Mouse (Mus musculus) myocyte (in vitro differentiated cells): ENCODE results near the gene Tpcn1. TPM values are rescaled to one million over a fixed set of nuclear protein-coding genes. Genes with fewer than 3 reads are reported as not detected.

Experiments used
- H3K27me3 ChIP-seq: one replicate; pipeline ENCODE4 v1.6.1; 2011; ENCODE audit not compliant: control insufficient read depth, insufficient read depth, insufficient read length
- H3K36me3 ChIP-seq: one replicate; pipeline ENCODE4 v1.6.1; 2011; ENCODE audit not compliant: control insufficient read depth, insufficient read depth
- H3K4me2 ChIP-seq: one replicate; pipeline ENCODE4 v1.6.1; 2011; ENCODE audit warnings: low read depth, control low read depth
- H3K4me3 ChIP-seq: one replicate; pipeline ENCODE4 v1.5.1; 2011; ENCODE audit warnings: mild to moderate bottlenecking, control low read depth, moderate library complexity
- H3K79me2 ChIP-seq: one replicate; pipeline ENCODE4 v1.6.1; 2011; ENCODE audit not compliant: control insufficient read depth, insufficient read depth
- H3ac ChIP-seq: one replicate; pipeline ENCODE4 v1.6.1; 2011; ENCODE audit not compliant: control insufficient read depth, insufficient read length
- CEBPB ChIP-seq: IDR thresholded peaks from 2 replicates; pipeline ENCODE4 v1.6.1; 2011; ENCODE audit warnings: mild to moderate bottlenecking, moderate library complexity; ENCODE audit not compliant: poor library complexity, insufficient read depth, severe bottlenecking
- E2F4 ChIP-seq: IDR thresholded peaks from one replicate; pipeline ENCODE4 v1.6.1; 2011; ENCODE audit warnings: mild to moderate bottlenecking, control low read depth, moderate library complexity; ENCODE audit not compliant: insufficient read depth
- MAX ChIP-seq: IDR thresholded peaks from one replicate; pipeline ENCODE4 v1.6.1; 2011; ENCODE audit warnings: low read depth, mild to moderate bottlenecking, control low read depth
- MYOD1 ChIP-seq, 3 experiments: IDR thresholded peaks; one replicate each; pipeline ENCODE4 v1.6.1; 2011; ENCODE audit warnings: control low read depth in 2 of 3, low read depth in 2 of 3, mild to moderate bottlenecking in 2 of 3, moderate library complexity in 1 of 3; ENCODE audit not compliant: insufficient read length in 2 of 3, control insufficient read depth in 1 of 3
- MYOG ChIP-seq, 3 experiments: IDR thresholded peaks; one replicate each; pipeline ENCODE4 v1.6.1; 2011; ENCODE audit warnings: control low read depth in 2 of 3, low read depth in 2 of 3, mild to moderate bottlenecking in 2 of 3; ENCODE audit not compliant: insufficient read length in 2 of 3, control insufficient read depth in 1 of 3, insufficient read depth in 1 of 3
- POLR2A ChIP-seq: IDR thresholded peaks from one replicate; pipeline ENCODE4 v1.6.1; 2011; ENCODE audit warnings: low read depth, mild to moderate bottlenecking, control low read depth, moderate library complexity; ENCODE audit not compliant: insufficient read length
- POLR2AphosphoS2 ChIP-seq: IDR thresholded peaks from one replicate; pipeline ENCODE4 v1.6.1; 2011; ENCODE audit warnings: low read depth, control low read depth; ENCODE audit not compliant: insufficient read length
- REST ChIP-seq: IDR thresholded peaks from one replicate; pipeline ENCODE4 v1.6.1; 2011; ENCODE audit warnings: mild to moderate bottlenecking, control low read depth, moderate library complexity; ENCODE audit not compliant: insufficient read depth, insufficient read length
- SRF ChIP-seq: IDR thresholded peaks from one replicate; pipeline ENCODE4 v1.6.1; 2011; ENCODE audit warnings: low read depth; ENCODE audit not compliant: control insufficient read depth, insufficient read length
- TCF12 ChIP-seq: IDR thresholded peaks from one replicate; pipeline ENCODE4 v1.6.1; 2011; ENCODE audit warnings: mild to moderate bottlenecking, control low read depth; ENCODE audit not compliant: poor library complexity, insufficient read depth, severe bottlenecking
- TCF3 ChIP-seq: IDR thresholded peaks from one replicate; pipeline ENCODE4 v1.6.1; 2011; ENCODE audit warnings: low read depth, control low read depth; ENCODE audit not compliant: insufficient read length
- USF1 ChIP-seq: IDR thresholded peaks from one replicate; pipeline ENCODE4 v1.6.1; 2011; ENCODE audit warnings: low read depth, mild to moderate bottlenecking, control low read depth, moderate library complexity
- polyA plus RNA-seq: library from polyadenylated mRNA; unstranded; fragments of >200 nt; fragmentation: generic; extraction: Trizol; gene quantifications from one replicate; pipeline ENCODE4 v1.2.1, GENCODE M21; 2012; ENCODE audit warnings: missing spikeins

Tpcn1 gene
- polyA plus RNA-seq, 1 experiment = 88.7 TPM

DNA sequence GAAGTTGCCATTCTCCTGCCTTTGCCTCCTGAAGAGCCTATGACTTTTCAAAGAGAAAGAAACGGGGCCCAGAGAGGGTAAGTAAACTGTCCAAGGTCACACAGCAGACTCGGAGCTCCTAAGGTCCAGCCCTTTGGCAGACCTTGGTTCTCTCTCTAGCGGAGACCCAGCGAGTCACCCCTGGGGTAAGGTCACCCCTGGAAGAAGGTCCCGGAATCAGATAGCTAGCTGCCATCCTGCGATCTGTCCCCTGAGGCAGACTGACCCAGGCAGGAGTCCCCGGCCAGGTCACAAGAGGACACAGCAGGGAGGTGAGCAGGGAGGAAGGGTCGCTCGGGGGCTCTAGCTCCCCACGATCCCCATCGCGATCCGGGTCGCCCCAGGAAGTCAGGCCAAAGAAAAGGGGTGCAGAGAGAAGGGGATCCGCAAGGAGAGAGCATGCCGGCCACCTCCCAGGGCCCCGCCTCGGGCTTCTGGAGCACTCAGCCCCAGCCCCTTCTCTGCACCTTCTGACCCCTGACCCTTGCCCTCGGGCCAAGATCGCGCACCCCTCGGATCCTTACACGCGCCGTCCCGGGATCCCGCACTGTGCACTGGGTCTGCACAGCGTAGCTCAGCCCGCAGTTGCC is 419 bp downstream of the Tpcn1 start:
- TF ChIP-seq MAX (no peak), SRF (no peak), MYOG (IDR thresholded peaks at IDR 0.05; ENCODE audit: control insufficient read depth in 1 of 3, insufficient read depth in 1 of 3, insufficient read length in 2 of 3, low read depth in 2 of 3) (no peak), USF1 (no peak), CEBPB (no peak), POLR2AphosphoS2 (no peak), TCF3 (no peak), E2F4 (no peak), REST (no peak), TCF12 (no peak)
- H3K4me2 ChIP-seq = peak overlapping the region; percentile 75
- peak overlapping the region; percentile 89 for H3K4me3 ChIP-seq
- H3K36me3 ChIP-seq = peaks cover 10% of the 10 kb centered on the region
- peaks cover 43% of the 10 kb centered on the region for H3K79me2 ChIP-seq
- H3ac ChIP-seq = peak overlapping the region; percentile 12
- H3K27me3 ChIP-seq = no peaks in the 10 kb centered on the region

DNA sequence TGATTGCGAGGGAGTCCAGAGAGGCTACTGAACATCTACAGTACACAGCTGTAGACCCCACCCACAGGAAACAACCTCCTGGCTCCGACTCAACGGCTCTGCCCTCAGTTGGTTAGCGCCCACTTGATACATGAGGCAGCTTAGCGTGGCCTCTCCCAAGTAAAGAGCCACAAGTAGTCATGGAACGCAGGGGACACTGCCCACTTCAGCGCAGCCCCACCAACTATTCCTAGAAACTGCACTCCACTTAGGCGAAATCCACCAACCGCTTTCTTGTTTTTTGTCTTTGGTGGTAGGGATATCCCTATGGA is 902 bp downstream of the Tpcn1 start:
- no peak for TF ChIP-seq E2F4
- no peak for TF ChIP-seq MAX
- peak in 2 of 3 experiments; percentile 16 to 57 for TF ChIP-seq MYOG (IDR thresholded peaks at IDR 0.05; ENCODE audit: control insufficient read depth in 1 of 3, insufficient read depth in 1 of 3, insufficient read length in 2 of 3, low read depth in 2 of 3)
- peak; percentile 60 for TF ChIP-seq POLR2AphosphoS2
- peak in 1 of 3 experiments; percentile 61 for TF ChIP-seq MYOD1 (IDR thresholded peaks at IDR 0.05; ENCODE audit: control insufficient read depth in 1 of 3, insufficient read length in 2 of 3, low read depth in 2 of 3)
- peak; percentile 66 for TF ChIP-seq POLR2A
- H3K4me2 ChIP-seq = peak overlapping the region; percentile 75
- H3K27me3 ChIP-seq = no peaks in the 10 kb centered on the region
- H3K4me3 ChIP-seq = peak overlapping the region; percentile 89
- H3K79me2 ChIP-seq = peaks cover 43% of the 10 kb centered on the region
- H3ac ChIP-seq = peak overlapping the region; percentile 12
- H3K36me3 ChIP-seq = peaks cover 10% of the 10 kb centered on the region

DNA sequence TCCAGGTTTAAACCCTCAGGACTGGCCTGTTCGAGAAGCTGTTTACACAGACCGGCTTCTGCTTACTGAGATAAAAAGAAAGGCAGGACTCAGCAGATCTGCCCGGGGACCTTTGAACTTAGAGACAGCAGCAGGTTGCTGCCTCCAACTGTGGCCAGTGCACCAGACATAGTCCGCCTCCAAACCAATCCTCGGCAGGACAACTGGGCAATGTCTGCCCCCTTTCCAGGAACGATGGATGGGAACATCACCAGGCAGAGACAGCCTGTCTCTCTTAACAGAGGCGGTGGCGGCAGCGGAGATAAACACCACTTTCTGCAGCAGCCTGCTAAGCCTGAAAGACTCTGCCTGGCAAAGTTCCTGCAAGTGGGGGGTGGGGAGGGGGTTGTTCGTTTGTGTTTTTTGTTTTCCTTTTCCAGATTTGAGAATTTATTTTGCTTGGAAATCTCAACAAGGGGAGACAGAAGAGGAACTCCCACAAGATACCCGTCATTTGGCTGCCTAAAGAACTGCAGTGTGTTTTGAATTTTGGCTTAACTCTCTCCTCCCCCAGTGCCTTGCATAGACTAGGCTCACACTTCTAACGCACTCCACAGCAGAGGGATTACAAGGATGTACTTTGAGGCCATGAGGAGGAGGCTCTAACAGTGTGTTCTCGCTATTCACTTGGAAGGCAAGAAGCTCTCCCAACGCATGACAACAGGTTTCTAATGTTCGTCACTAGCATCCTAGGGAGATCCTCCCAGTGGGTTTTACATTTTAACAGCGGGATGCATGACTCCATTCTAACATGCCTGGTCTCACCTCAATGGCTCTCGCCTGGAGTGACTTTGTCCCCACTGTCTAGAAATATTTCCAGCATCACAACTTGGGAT is 1.5 kb downstream of the Tpcn1 start:
- no peaks in the 10 kb centered on the region for H3K27me3 ChIP-seq
- H3K4me2 ChIP-seq = peak overlapping the region; percentile 75
- H3K36me3 ChIP-seq = peaks cover 10% of the 10 kb centered on the region
- H3ac ChIP-seq = peak overlapping the region; percentile 12
- TF ChIP-seq MAX = no peak
- TF ChIP-seq CEBPB = no peak
- TF ChIP-seq POLR2A = no peak
- TF ChIP-seq POLR2AphosphoS2 = no peak
- TF ChIP-seq MYOD1 (IDR thresholded peaks at IDR 0.05; ENCODE audit: control insufficient read depth in 1 of 3, insufficient read length in 2 of 3, low read depth in 2 of 3) = peak in 1 of 3 experiments; percentile 28
- H3K79me2 ChIP-seq = peaks cover 43% of the 10 kb centered on the region
- H3K4me3 ChIP-seq = peak overlapping the region; percentile 89

DNA sequence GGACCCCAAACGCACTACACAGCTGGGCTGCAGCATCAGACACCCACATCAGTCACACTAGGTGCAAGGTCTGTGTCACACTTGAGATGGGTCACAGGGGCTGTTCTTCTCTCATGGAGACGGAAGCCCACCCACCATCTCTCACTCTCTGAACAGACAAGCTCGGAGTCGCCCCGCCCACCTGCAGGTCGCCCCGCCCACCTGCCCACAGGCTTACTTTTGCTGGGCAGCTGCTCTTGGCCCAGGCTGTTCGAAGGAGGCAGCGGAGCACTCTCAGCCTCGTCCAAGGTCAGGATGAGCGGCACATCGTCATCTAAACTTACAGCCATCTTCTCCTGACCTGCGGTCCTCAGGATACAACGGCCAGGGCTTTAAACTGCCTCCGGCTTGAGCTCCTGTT is 3.5 kb downstream of the Tpcn1 start:
- Histone ChIP-seq H3K27me3 (no peaks in the 10 kb centered on the region), H3K36me3 (peaks cover 19% of the 10 kb centered on the region), H3K4me3 (no peak overlapping the region), H3K4me2 (no peak overlapping the region), H3ac (no peak overlapping the region), H3K79me2 (peaks cover 48% of the 10 kb centered on the region)
- peak in 1 of 3 experiments; percentile 7 for TF ChIP-seq MYOD1 (IDR thresholded peaks at IDR 0.05; ENCODE audit: control insufficient read depth in 1 of 3, insufficient read length in 2 of 3, low read depth in 2 of 3)
- no peak for TF ChIP-seq SRF
- no peak for TF ChIP-seq CEBPB
- no peak for TF ChIP-seq MYOG (IDR thresholded peaks at IDR 0.05; ENCODE audit: control insufficient read depth in 1 of 3, insufficient read depth in 1 of 3, insufficient read length in 2 of 3, low read depth in 2 of 3)
- no peak for TF ChIP-seq REST
- no peak for TF ChIP-seq MAX

DNA sequence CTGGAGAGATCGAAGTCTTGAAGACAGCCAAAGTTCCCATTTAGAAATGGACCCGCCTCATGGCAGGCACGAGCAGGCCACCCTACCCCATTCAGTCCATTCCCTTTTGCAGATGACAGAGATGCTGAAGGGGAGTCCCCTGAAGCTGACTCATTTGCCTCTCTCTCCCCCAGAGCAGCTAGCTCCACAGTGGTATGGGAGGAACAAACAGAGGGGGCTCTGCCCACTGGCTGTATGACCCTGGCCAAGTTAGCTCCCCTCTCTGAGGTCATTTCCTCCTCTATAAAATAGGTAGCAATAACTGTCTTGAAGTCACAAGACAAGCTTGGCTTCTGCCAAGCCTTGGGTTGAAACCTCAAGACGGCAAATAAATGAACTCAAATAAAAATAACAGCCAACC is 5.0 kb downstream of the Tpcn1 start:
- peaks cover 19% of the 10 kb centered on the region for H3K36me3 ChIP-seq
- peaks cover 48% of the 10 kb centered on the region for H3K79me2 ChIP-seq
- H3ac ChIP-seq = no peak overlapping the region
- H3K27me3 ChIP-seq = no peaks in the 10 kb centered on the region
- H3K4me3 ChIP-seq = no peak overlapping the region
- H3K4me2 ChIP-seq = no peak overlapping the region
- TF ChIP-seq E2F4 (no peak), MYOD1 (IDR thresholded peaks at IDR 0.05; ENCODE audit: control insufficient read depth in 1 of 3, insufficient read length in 2 of 3, low read depth in 2 of 3) (no peak), MAX (no peak), USF1 (no peak), MYOG (IDR thresholded peaks at IDR 0.05; ENCODE audit: control insufficient read depth in 1 of 3, insufficient read depth in 1 of 3, insufficient read length in 2 of 3, low read depth in 2 of 3) (no peak), TCF12 (no peak), CEBPB (no peak), REST (no peak), TCF3 (no peak), POLR2AphosphoS2 (no peak), POLR2A (no peak), SRF (no peak)
